Comparison of ENCODE assay signal across 10 mouse cellular contexts in the genomic region with DNA sequence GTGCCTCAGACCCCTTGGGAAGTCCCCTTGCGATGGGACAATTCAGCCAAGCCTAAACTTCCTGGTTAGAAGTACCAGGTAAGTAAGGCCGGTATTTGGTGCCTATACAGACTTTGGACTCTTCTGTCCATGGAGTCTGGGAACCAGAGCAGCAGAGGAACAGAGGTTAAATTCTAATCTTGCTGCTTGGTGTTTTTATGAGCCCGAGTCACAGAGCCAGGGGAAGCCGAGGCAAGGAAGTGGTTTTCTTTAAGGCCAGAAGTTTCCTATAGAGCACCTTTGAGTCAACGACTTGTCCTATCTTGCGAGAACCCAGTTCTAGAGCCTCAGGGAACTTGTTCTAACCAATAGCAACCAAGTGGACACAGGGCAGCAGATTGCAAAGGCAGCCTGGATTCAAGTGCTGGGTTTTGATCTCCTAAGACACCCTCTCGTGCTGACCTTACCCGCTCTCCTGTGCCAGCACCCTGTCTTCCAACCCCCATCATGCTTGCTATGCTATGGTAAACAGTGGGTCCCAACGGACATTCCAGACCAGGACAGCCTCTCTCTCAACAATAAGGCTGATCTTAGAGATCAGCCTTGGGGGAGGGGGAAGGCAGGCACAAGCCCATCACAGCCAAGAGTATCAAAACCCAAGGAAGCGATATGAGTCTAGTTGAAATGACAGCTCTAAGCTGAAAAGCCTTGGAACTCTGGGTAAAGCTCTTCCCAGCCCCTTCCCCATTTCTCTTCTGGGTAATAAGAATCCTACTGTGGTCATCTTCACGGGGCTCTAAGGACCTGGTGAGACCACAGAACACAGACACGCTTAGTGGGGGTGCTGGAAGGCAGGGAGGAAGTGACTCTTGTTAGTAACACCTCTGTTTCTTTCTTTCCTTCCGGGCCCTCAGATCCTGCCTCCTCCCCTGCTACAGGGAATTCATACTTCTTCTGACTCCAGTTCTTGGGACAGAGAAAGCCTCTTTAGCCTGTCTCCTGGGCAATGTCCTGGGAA. TPM values are rescaled to one million over a fixed set of nuclear protein-coding genes. Genes with fewer than 3 reads are reported as not detected.
A peak's percentile ranks its signal among the peaks of the same experiment; 100 is the strongest.
DNase-seq lines count a peak whose midpoint lies in the region; ATAC-seq and TF ChIP-seq lines count a peak whose summit lies in the region.
"Had no signal": no experiment of that assay in that cellular context is flagged by ENCODE, and none has a peak within 500 bp of the region (broad histone marks: within the 10 kb centered on the region; RNA-seq: fewer than 3 reads in every experiment).

No protein-coding gene starts in this region.

- H3K9me3 ChIP-seq in heart, postnatal 0 days (replicated peaks; ENCODE audit: control insufficient read depth, low read length), result no peaks in the 10 kb centered on the region
- H3K9me3 ChIP-seq in neural tube, embryonic 15.5 days (replicated peaks), result no peaks in the 10 kb centered on the region
- H3K9me3 ChIP-seq: limb, embryonic 15.5 days had no signal

- no peak for ATAC-seq in heart, postnatal 0 days (ENCODE audit: insufficient read depth, low read depth)
- peak; percentile 40 for ATAC-seq in activated CD4-positive, CD25-positive, alpha-beta regulatory T cell, adult 4 months
- ATAC-seq in neural tube, embryonic 15.5 days (ENCODE audit: low FRiP score), result no peak

- 54% methylated on average over 13 of the region's 13 CpGs for WGBS in heart, postnatal 0 days
- WGBS in neural tube, embryonic 15.5 days, result 70% methylated on average over 13 of the region's 13 CpGs

- no peak overlapping the region for H3K9ac ChIP-seq in heart, postnatal 0 days (replicated peaks; ENCODE audit: low read depth, low read length)
- H3K9ac ChIP-seq in neural tube, embryonic 15.5 days (replicated peaks), result peak overlapping the region; percentile 78
- H3K9ac ChIP-seq: limb, embryonic 15.5 days had no signal

- intact Hi-C loops in heart, postnatal 10 days (cut with DNase I), result loop anchor here (2.0 to 5.0 kb wide), 2 partner anchors 15 to 73 kb away; no protein-coding TSS in a partner anchor

- 0 out of 2 replicates have a peak overlapping the region, but pooled peaks have one; percentile 50 for H3K27ac ChIP-seq in heart, postnatal 0 days (ENCODE audit: low read depth)
- no peak overlapping the region; the same call in 1 of the 2 replicates for H3K27ac ChIP-seq in neural tube, embryonic 15.5 days (replicated peaks)
- H3K27ac ChIP-seq: limb, embryonic 15.5 days had no signal

- TF ChIP-seq EP300 in heart, postnatal 0 days (IDR thresholded peaks at IDR 0.05; ENCODE audit: low read depth), result no peak

- H3K27me3 ChIP-seq in heart, postnatal 0 days (ENCODE audit: control insufficient read depth, insufficient read depth, low read length), result peaks cover 43% of the 10 kb centered on the region
- peaks cover 16% of the 10 kb centered on the region for H3K27me3 ChIP-seq in neural tube, embryonic 15.5 days (replicated peaks)

- H3K4me3 ChIP-seq in heart, postnatal 0 days (ENCODE audit: low read depth, low read length), result peak overlapping the region; percentile 59; the same call in 1 of the 2 replicates
- H3K4me3 ChIP-seq in neural tube, embryonic 15.5 days (replicated peaks), result peak overlapping the region; percentile 72

- H3K4me2 ChIP-seq in heart, postnatal 0 days (ENCODE audit: low read depth, low read length), result peak overlapping the region; percentile 78
- peak overlapping the region; percentile 98 for H3K4me2 ChIP-seq in neural tube, embryonic 15.5 days

- DNase-seq in heart, postnatal 0 days (ENCODE audit: low spot score), result no peak
- DNase-seq in heart, postnatal 10 days, result no peak
- DNase-seq in kidney, adult 9 months, result peak; percentile 81
- no peak for DNase-seq in frontal cortex, postnatal 14 days (ENCODE audit: low spot score in 2 of 2)
- DNase-seq in layer of hippocampus, adult 8-10 months (ENCODE audit: low spot score in 2 of 2), result no peak
- DNase-seq in frontal cortex, postnatal 36 days (ENCODE audit: low spot score in 2 of 2), result no peak

- H3K36me3 ChIP-seq in heart, postnatal 0 days (replicated peaks; ENCODE audit: control insufficient read depth, insufficient read depth, low read length), result no peaks in the 10 kb centered on the region
- no peaks in the 10 kb centered on the region for H3K36me3 ChIP-seq in neural tube, embryonic 15.5 days
- H3K36me3 ChIP-seq: limb, embryonic 15.5 days had no signal

- H3K4me1 ChIP-seq in heart, postnatal 0 days (ENCODE audit: control insufficient read depth, insufficient read depth), result peaks cover 21% of the 10 kb centered on the region
- peaks cover 66% of the 10 kb centered on the region for H3K4me1 ChIP-seq in neural tube, embryonic 15.5 days

- no peak for TF ChIP-seq CTCF in heart, postnatal 0 days (IDR thresholded peaks at IDR 0.05; ENCODE audit: low read depth)

RNA-seq across cellular contexts. Expression of gene Ppp1r16b, which starts 4.3 kb away (rescaled TPM):
- 3.7 and 9.1 TPM in 2 replicates for total RNA-seq in heart, postnatal 0 days (2014; rRNA removed; ENCODE audit: low replicate concordance)
- polyA plus RNA-seq in heart, postnatal 0 days (2015; fragmentation: Nextera tagmentation; extraction: Ambion mirVana), result 5.0 and 5.1 TPM in 2 replicates
- total RNA-seq in heart, postnatal 10 days (2021), result 10 to 100 TPM; 18.3 to 22.1 TPM
- 100 to 1,000 TPM; 100 to 110 TPM for polyA plus RNA-seq in activated CD4-positive, CD25-positive, alpha-beta regulatory T cell, adult 4 months (2017; shearing (Covaris generic))
- polyA plus RNA-seq in neural tube, embryonic 15.5 days (2015; fragmentation: Nextera tagmentation; extraction: Ambion mirVana), result 25.3 and 26.6 TPM in 2 replicates
- total RNA-seq in layer of hippocampus, adult 8-10 months (2022), result 100 to 1,000 TPM; 118 to 142 (median 128) TPM

RNA-seq across cellular contexts. Expression of gene Actr5, which starts 44.8 kb away (rescaled TPM):
- 9.6 and 10.8 TPM in 2 replicates for total RNA-seq in heart, postnatal 0 days (2014; rRNA removed; ENCODE audit: low replicate concordance)
- 2.9 and 3.8 TPM in 2 replicates for polyA plus RNA-seq in heart, postnatal 0 days (2015; fragmentation: Nextera tagmentation; extraction: Ambion mirVana)
- total RNA-seq in heart, postnatal 10 days (2021), result 1 to 10 TPM; 7.5 to 8.2 TPM
- polyA plus RNA-seq in activated CD4-positive, CD25-positive, alpha-beta regulatory T cell, adult 4 months (2017; shearing (Covaris generic)), result 1 to 10 TPM; 3.1 to 3.2 TPM
- 11.4 TPM in 2 replicates for polyA plus RNA-seq in neural tube, embryonic 15.5 days (2015; fragmentation: Nextera tagmentation; extraction: Ambion mirVana)
- total RNA-seq in layer of hippocampus, adult 8-10 months (2022), result 10 to 100 TPM; 14.3 to 15.1 (median 14.7) TPM

RNA-seq across cellular contexts. Expression of gene Slc32a1, which starts 58.9 kb away (rescaled TPM):
- not detected in 2 replicates for total RNA-seq in heart, postnatal 0 days (2014; rRNA removed; ENCODE audit: low replicate concordance)
- polyA plus RNA-seq in heart, postnatal 0 days (2015; fragmentation: Nextera tagmentation; extraction: Ambion mirVana), result not detected in 2 replicates
- total RNA-seq in heart, postnatal 10 days (2021), result not detected
- not detected for polyA plus RNA-seq in activated CD4-positive, CD25-positive, alpha-beta regulatory T cell, adult 4 months (2017; shearing (Covaris generic))
- 9.7 and 11.1 TPM in 2 replicates for polyA plus RNA-seq in neural tube, embryonic 15.5 days (2015; fragmentation: Nextera tagmentation; extraction: Ambion mirVana)
- 10 to 100 TPM; 62.7 to 69.9 (median 64.8) TPM for total RNA-seq in layer of hippocampus, adult 8-10 months (2022)
- total RNA-seq: common myeloid progenitor, adult 5-6 weeks had no signal
- polyA plus RNA-seq: limb, embryonic 15.5 days had no signal

Comparison
In these comparisons a context has a peak if more than half of its experiments do, and no peak if none do; other contexts are left out.
1. RNA of gene Ppp1r16b, which starts 4.3 kb away (total RNA-seq): 118 to 142 TPM in layer of hippocampus, adult 8-10 months; 18.3 to 22.1 TPM in heart, postnatal 10 days and 3.7 to 9.1 TPM in heart, postnatal 0 days; every median in the first group is over 4 times any median in the second.
2. RNA of gene Slc32a1, which starts 58.9 kb away (total RNA-seq): 62.7 to 69.9 TPM in layer of hippocampus, adult 8-10 months; not detected in heart, postnatal 0 days and not detected in heart, postnatal 10 days; every median in the first group is over 10 times any median in the second.